Mouse (Mus musculus): ENCODE results near the gene Zscan20. TPM values are rescaled to one million over a fixed set of nuclear protein-coding genes. Genes with fewer than 3 reads are reported as not detected.
"Not testable (repeated sequence)": the region's sequence is repeated elsewhere in the genome, so short reads cannot be mapped to it uniquely, and the experiment has no call there.

Zscan20 gene
- total RNA-seq, 2 experiments from 2014 or later, result 6.3 to 7.9 TPM

GRCm38 (mm10) chr4:128618246-128618911 is 8.5 kb upstream of the Zscan20 start, which contains the start of gene Tlr12:
TSS of gene Tlr12 (minus strand) at chr4:128618619.
- intact Hi-C loops (cut with DNase I), result loop anchor here (10.0 kb wide), 1 partner anchor 156 kb away; no protein-coding TSS in a partner anchor
- DNase-seq (ENCODE audit: extremely low spot score in 1 of 2, low spot score in 2 of 2), result peak in 1 of 2 experiments; percentile 60

GRCm38 (mm10) chr4:128617363-128618120 is 7.6 kb upstream of the Zscan20 start:
- intact Hi-C loops (cut with DNase I), result loop anchor here (10.0 kb wide), 1 partner anchor 157 kb away; no protein-coding TSS in a partner anchor
- DNase-seq (ENCODE audit: extremely low spot score in 1 of 2, low spot score in 2 of 2), result peak in 1 of 2 experiments; percentile 51

GRCm38 (mm10) chr4:128615761-128616160 is 5.9 kb upstream of the Zscan20 start:
- no peak for DNase-seq (ENCODE audit: extremely low spot score in 1 of 2, low spot score in 2 of 2)
- intact Hi-C loops (cut with DNase I), result loop anchor here (2.0 to 10.0 kb wide), 2 partner anchors 91 to 159 kb away; no protein-coding TSS in a partner anchor

GRCm38 (mm10) chr4:128613326-128613725 is 3.4 kb upstream of the Zscan20 start:
- intact Hi-C loops (cut with DNase I), result loop anchor here (5.0 to 10.0 kb wide), 3 partner anchors 44 to 244 kb away; no protein-coding TSS in a partner anchor
- peak in 1 of 2 experiments; percentile 63 for DNase-seq (ENCODE audit: extremely low spot score in 1 of 2, low spot score in 2 of 2)

- not testable (repeated sequence) for DNase-seq (ENCODE audit: extremely low spot score in 1 of 2, low spot score in 2 of 2)
- intact Hi-C loops (cut with DNase I), result loop anchor here (5.0 to 10.0 kb wide), 3 partner anchors 46 to 246 kb away; no protein-coding TSS in a partner anchor
These were observed 1.8 kb upstream of the Zscan20 start for GRCm38 (mm10) chr4:128611726-128612125.

- no peak for DNase-seq (ENCODE audit: extremely low spot score in 1 of 2, low spot score in 2 of 2)
- intact Hi-C loops (cut with DNase I), result loop anchor here (5.0 to 10.0 kb wide), 3 partner anchors 47 to 247 kb away; no protein-coding TSS in a partner anchor
These were observed 808 bp upstream of the Zscan20 start for GRCm38 (mm10) chr4:128610706-128611105.

GRCm38 (mm10) chr4:128609276-128609924 is 498 bp downstream of the Zscan20 start:
- no peak for DNase-seq (ENCODE audit: extremely low spot score in 1 of 2, low spot score in 2 of 2)
- intact Hi-C loops (cut with DNase I), result no loop called here

GRCm38 (mm10) chr4:128607661-128608060 is 2.2 kb downstream of the Zscan20 start:
- DNase-seq (ENCODE audit: extremely low spot score in 1 of 2, low spot score in 2 of 2), result no peak

GRCm38 (mm10) chr4:128606586-128606985 is 3.3 kb downstream of the Zscan20 start:
- intact Hi-C loops (cut with DNase I), result no loop called here
- DNase-seq (ENCODE audit: extremely low spot score in 1 of 2, low spot score in 2 of 2), result no peak

More at GRCm38 (mm10) chr4:128607661-128608060, 2.2 kb downstream of the Zscan20 start:
- intact Hi-C loops (cut with DNase I), result no loop called here

- DNase-seq (ENCODE audit: extremely low spot score in 1 of 2, low spot score in 2 of 2), result no peak
- intact Hi-C loops (cut with DNase I), result no loop called here
These were observed 11.9 kb downstream of the Zscan20 start for GRCm38 (mm10) chr4:128597801-128598560.

GRCm38 (mm10) chr4:128594062-128594461 is 15.8 kb downstream of the Zscan20 start:
- no peak for DNase-seq (ENCODE audit: extremely low spot score in 1 of 2, low spot score in 2 of 2)
- intact Hi-C loops (cut with DNase I), result no loop called here

- intact Hi-C loops (cut with DNase I), result no loop called here
- DNase-seq (ENCODE audit: extremely low spot score in 1 of 2, low spot score in 2 of 2), result no peak
These were observed 16.6 kb downstream of the Zscan20 start for GRCm38 (mm10) chr4:128593286-128593685.

- no peak for DNase-seq (ENCODE audit: extremely low spot score in 1 of 2, low spot score in 2 of 2)
These were observed 30.7 kb downstream of the Zscan20 start for GRCm38 (mm10) chr4:128579182-128579581.

GRCm38 (mm10) chr4:128575811-128576210 is 34.1 kb downstream of the Zscan20 start:
- no peak for DNase-seq (ENCODE audit: extremely low spot score in 1 of 2, low spot score in 2 of 2)
- intact Hi-C loops (cut with DNase I), result no loop called here

More at GRCm38 (mm10) chr4:128579182-128579581, 30.7 kb downstream of the Zscan20 start:
- intact Hi-C loops (cut with DNase I), result no loop called here

- no peak for DNase-seq (ENCODE audit: extremely low spot score in 1 of 2, low spot score in 2 of 2)
- intact Hi-C loops (cut with DNase I), result no loop called here
These were observed 49.6 kb downstream of the Zscan20 start for GRCm38 (mm10) chr4:128560327-128560726.

- peak in 1 of 2 experiments; percentile 23 for DNase-seq (ENCODE audit: extremely low spot score in 1 of 2, low spot score in 2 of 2)
- intact Hi-C loops (cut with DNase I), result no loop called here
These were observed 55.7 kb downstream of the Zscan20 start for GRCm38 (mm10) chr4:128554198-128554597.

- no peak for DNase-seq (ENCODE audit: extremely low spot score in 1 of 2, low spot score in 2 of 2)
- intact Hi-C loops (cut with DNase I), result no loop called here
These were observed 59.1 kb downstream of the Zscan20 start for GRCm38 (mm10) chr4:128550756-128551155.

GRCm38 (mm10) chr4:128543956-128544486 is 65.9 kb downstream of the Zscan20 start:
- DNase-seq (ENCODE audit: extremely low spot score in 1 of 2, low spot score in 2 of 2); intact Hi-C loops (cut with DNase I): not testable (repeated sequence)

Measured in left cerebral cortex, postnatal 10 days (tissue).